Mouse (Mus musculus) T-helper 17 cell (primary cell): ENCODE results near the gene Eif3i.

ENCODE experiments used
- in situ Hi-C, 2 experiments: fragments of 300-600 bp; cut with MboI, MseI; formaldehyde crosslinking; loops; 1 replicate in 1 of 2; 2 replicates in 1 of 2; pipeline ENCODE4 v1.15.1; 2025; ENCODE audit warnings: high pct_unique_total_duplicates in 2 of 2

Gene Eif3i

DNA sequence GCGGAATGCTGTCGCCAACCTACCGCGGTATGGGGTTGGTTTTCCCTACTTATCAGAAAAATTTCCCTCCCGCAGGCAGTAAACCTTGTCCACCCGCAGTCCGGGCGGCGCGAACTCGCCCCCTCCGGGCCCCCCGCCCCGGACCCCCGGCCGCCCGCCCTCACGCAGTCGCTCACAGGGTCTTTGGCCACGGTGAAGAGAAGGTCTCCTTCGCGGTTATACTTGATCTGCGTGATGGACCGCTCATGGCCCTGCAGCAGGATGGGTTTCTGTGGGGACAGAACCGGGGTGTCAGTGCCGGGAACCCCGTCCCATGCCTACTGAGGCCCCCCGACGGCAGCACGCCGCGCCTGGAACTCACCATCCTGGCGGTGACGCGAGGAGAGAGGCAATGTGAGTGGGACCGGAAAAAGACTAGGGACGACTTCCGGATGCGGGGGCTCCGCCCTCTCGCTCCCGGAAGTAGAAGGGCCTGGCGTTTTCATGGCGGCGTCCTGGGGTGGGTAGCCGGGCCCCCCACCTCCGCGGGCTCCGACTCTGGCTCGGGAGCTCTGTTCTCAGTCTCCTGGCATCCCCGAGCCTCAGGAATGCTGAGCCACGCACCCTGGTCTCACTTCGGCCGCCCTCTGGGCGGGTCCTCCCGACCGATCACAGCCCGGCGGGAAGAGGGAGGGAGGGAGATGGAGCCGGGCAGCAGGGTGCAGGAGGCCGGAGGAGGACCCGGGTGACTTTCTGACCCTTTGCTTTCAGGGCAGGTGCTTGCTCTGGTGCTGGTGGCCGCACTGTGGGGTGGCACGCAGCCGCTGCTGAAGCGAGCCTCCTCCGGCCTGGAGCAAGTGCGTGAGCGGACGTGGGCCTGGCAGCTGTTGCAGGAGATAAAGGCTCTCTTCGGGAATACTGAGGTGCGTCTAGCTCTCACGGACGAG is at the start of gene Eif3i, which contains the start of gene Tmem234:
TSS of gene Eif3i (minus strand) at position 416 of the 926 bp plus-strand sequence.
TSS of gene Tmem234 (plus strand) at position 436 of the 926 bp plus-strand sequence.
- in situ Hi-C loops = loop anchor here (5.0 to 10.0 kb wide), 2 partner anchors 43 to 46 kb away; no protein-coding TSS in a partner anchor

DNA sequence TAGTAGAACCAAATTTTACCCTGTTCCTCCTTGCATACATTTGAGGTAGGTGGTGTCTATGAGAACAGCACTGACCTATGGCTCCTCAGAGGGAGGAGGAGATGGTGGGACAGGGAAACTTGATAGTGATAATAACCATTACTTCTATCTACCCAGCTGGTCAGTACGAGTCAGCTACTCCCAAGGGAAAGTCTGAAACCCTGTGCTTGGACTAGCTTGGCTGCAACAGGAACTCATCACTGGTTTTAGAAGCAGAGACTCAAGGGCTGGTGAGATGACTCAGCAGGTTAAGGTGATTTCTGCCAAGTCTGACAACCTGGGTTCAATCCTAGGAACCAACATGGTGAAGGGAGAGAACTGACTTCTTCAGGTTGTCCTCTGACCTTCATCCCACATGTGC is 48.2 kb upstream of the Eif3i start:
- in situ Hi-C loops = no loop called here

GRCm38 (mm10) chr4:129645204-129645603 is 44.8 kb upstream of the Eif3i start:
- in situ Hi-C loops = no loop called here

GRCm38 (mm10) chr4:129641756-129642155 is 41.3 kb upstream of the Eif3i start:
- in situ Hi-C loops = no loop called here

GRCm38 (mm10) chr4:129640638-129641467 is 40.4 kb upstream of the Eif3i start, which contains the start of gene Txlna:
Txlna (minus strand) TSS chr4:129641065.
- in situ Hi-C loops = no loop called here

GRCm38 (mm10) chr4:129640101-129640637 is 39.7 kb upstream of the Eif3i start:
- in situ Hi-C loops = no loop called here

DNA sequence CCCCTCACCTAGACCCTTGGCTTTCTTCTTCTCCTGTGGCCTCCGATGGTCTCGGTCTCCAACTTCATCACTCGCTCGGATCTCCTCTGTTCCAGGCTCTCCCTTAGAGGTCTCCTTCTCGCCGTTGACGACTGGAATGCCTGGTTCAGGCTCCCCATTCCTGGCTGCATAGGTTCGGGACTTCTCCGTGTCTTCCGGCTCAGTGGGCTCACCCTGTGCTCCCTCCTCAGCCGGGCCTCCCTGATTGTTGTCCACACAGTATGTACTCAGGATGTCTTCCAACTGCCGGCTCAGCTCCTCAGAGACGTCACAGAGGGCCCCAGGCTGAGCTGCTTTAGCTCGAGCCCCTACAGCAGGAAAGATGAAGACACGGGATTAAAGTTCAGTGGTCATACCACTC is 38.8 kb upstream of the Eif3i start:
- in situ Hi-C loops = no loop called here

DNA sequence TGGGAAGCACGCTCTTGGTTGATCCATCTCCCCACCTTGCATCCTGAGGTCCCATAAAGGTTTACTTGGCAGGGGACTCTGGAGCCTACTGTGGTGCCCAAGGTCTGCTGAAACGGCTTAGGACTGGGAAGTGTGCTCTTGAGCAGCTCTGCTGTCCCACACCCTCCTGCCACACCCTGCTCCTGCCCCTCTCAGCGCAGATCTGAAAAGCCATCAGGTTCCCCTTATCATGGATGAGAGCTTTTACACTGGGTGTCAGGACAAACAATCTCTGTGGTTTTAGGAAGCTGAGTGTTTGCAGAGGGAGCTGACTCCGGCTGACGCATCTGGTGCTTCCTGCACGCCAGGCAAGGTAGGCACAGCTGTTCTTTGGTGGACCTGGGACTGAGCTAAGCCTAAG is 33.4 kb upstream of the Eif3i start:
- in situ Hi-C loops = no loop called here

GRCm38 (mm10) chr4:129631867-129632266 is 31.4 kb upstream of the Eif3i start:
- in situ Hi-C loops = no loop called here

- in situ Hi-C loops = no loop called here
Observed at GRCm38 (mm10) chr4:129630944-129631343, 30.5 kb upstream of the Eif3i start.

DNA sequence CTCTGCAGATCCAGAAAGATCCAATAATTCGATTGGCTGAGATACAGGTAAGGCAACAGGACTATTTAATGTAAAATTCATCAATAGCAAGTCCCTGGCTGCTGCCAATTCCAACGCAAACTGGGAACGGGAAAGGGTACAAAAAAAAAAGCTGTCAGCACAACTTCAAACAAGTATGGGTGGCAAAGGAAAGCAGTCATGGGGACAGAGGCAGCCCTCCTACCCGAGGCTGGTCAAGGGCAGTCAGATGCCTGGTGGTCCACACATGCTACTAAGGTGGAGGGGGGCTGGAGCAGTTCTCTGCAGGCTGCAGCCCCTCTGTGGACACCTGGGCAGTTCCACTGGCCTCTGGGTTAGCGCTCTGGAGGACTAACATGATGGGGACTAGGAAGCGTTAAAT is 25.6 kb upstream of the Eif3i start:
- in situ Hi-C loops = no loop called here

DNA sequence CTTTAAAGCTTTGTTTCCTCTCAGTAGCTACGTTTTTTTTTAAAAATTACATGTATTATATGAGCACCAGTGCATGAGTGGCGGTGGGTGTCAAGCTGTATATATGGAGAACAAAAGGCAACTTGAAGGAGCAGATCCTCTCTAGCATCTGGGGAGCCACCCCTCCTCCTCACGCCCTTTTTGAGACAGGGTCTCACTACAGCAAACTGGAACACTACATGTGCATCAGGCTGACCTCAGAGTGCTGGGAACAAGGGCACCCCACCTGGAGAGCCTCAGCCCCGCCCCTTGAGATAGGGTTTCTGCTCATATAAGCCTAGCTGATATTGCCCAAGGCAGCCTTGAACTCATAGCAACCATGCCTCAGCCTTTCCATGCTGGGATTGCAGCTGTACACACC is 25.0 kb upstream of the Eif3i start:
- in situ Hi-C loops = no loop called here

DNA sequence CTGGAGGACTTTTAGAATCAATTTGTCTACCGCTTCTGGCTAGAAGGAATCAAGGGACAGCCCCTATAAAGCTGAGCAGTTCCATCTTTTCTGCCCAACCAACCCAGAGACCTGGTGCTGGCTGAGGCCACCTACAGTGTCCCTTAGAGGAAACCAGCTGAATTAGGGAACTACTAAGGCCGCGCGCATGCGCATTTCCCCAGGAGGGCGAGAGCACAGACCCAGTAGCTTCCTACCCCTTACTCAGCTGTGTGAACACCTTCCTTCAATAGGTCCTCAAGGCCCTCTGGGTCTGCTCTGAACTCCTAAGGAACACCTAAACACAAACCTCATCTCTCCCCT is 24.6 kb upstream of the Eif3i start:
- in situ Hi-C loops = no loop called here

- in situ Hi-C loops = loop anchor here in 1 of 2 experiments (5.0 kb wide), 1 partner anchor 292 kb away; no protein-coding TSS in a partner anchor
Observed at GRCm38 (mm10) chr4:129624281-129625028, 24.0 kb upstream of the Eif3i start.

DNA sequence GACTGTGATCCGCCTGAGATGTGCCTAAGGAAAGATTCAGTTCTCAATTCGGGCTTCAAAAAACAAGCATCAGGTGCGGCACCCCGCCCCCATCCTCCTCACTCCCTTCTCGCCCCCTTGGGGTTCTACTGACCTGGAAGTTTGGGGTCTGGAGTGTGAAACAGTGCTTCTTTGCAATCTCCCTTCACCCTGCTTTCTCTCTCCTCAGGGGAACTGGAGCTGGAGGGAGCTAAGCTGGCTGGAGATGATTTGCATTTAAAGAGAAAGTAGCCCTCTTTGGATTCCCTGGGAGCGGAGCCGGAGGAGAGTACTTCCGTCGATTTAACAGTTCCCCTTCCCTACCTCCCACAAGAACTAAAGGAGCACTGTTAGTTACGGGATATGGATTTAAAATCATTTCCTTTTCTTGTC is 23.2 kb upstream of the Eif3i start, which contains the start of gene Ccdc28b:
TSS of gene Ccdc28b (minus strand) at position 267 of the 411 bp plus-strand sequence.
- in situ Hi-C loops = loop anchor here in 1 of 2 experiments (5.0 kb wide), 1 partner anchor 291 kb away; no protein-coding TSS in a partner anchor

DNA sequence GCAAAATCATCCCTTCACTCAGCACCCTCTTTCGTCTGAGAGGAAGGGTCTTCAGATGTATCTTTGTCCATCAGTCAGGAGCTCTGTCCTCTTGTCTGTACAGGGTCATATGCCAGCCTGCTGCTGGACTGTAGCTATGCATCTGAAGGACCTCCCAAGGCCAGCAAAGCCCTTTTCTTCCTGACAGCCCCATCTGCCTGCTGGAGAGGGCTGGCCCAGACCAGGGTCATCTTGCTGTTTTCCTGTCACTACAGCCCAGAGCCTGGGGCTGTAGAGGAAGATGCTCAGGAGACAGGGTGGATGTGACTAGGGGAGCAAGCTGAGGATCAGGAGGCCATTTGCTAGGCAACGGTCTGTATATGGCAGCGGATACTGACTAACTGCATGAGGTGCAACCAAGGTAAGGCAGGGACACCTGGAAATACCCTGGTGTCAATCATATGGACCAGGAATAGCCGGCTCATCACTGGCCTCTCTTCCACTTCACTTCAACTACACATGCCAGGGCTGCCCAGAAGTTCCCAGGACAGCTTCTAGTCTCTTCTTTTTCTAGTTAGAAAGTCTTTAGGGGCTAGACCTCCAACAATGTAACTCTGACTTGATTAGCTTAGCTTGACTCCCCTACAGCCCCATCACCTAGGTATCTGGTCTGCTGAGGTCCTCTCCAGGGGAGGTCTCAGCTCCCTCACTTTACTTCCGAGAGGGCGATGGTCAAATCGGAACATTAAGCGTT is 22.5 kb upstream of the Eif3i start:
- in situ Hi-C loops = loop anchor here in 1 of 2 experiments (5.0 kb wide), 1 partner anchor 291 kb away; no protein-coding TSS in a partner anchor

GRCm38 (mm10) chr4:129622120-129622802 is 21.8 kb upstream of the Eif3i start:
- in situ Hi-C loops = loop anchor here in 1 of 2 experiments (5.0 kb wide), 1 partner anchor 290 kb away; no protein-coding TSS in a partner anchor

GRCm38 (mm10) chr4:129621283-129621841 is 20.9 kb upstream of the Eif3i start:
- in situ Hi-C loops = loop anchor here in 1 of 2 experiments (5.0 kb wide), 1 partner anchor 289 kb away; no protein-coding TSS in a partner anchor
